Mouse (Mus musculus) E14TG2a.4 (cell line): Measurements from ENCODE around the gene Atg4b.

Experiments
- H3K27me3 ChIP-seq: 2 replicates; pipeline ENCODE4 v1.6.1; 2014; ENCODE audit warnings: low read length, control low read depth; ENCODE audit not compliant: insufficient read depth
- H3K36me3 ChIP-seq: 2 replicates; pipeline ENCODE4 v1.6.1; 2014; ENCODE audit warnings: low read length, control low read depth; ENCODE audit not compliant: insufficient read depth
- H3K4me1 ChIP-seq: replicated peaks from 2 replicates; pipeline ENCODE4 v1.6.1; 2014; ENCODE audit warnings: low read depth, low read length, control low read depth
- H3K4me3 ChIP-seq: replicated peaks from 2 replicates; pipeline ENCODE4 v1.5.1; 2014; ENCODE audit warnings: mild to moderate bottlenecking, low read length
- H3K9me3 ChIP-seq: 2 replicates; pipeline ENCODE4 v1.6.1; 2014; ENCODE audit warnings: low read length, control low read depth
- CTCF ChIP-seq: conservative IDR thresholded peaks from 2 replicates; pipeline ENCODE4 v1.5.1; 2014; ENCODE audit warnings: low read length
- NANOG ChIP-seq: IDR thresholded peaks from 2 replicates; pipeline ENCODE4 v1.6.1; 2014; ENCODE audit warnings: borderline replicate concordance, low read length, mixed read lengths
- POU5F1 ChIP-seq: IDR thresholded peaks from 2 replicates; pipeline ENCODE4 v1.6.1; 2014; ENCODE audit warnings: low read length, borderline replicate concordance

Gene Atg4b

GRCm38 (mm10) chr1:93764871-93765591 lies 13.7 kb downstream of the Atg4b start:
- no peak overlapping the region for H3K4me3 ChIP-seq
- no peaks in the 10 kb centered on the region for H3K27me3 ChIP-seq
- H3K9me3 ChIP-seq = no peaks in the 10 kb centered on the region
- peaks cover 21% of the 10 kb centered on the region for H3K36me3 ChIP-seq
- TF ChIP-seq POU5F1 (no peak), CTCF (no peak)
- H3K4me1 ChIP-seq = peaks cover 24% of the 10 kb centered on the region

- Histone ChIP-seq H3K27me3 (no peaks in the 10 kb centered on the region), H3K36me3 (peaks cover 29% of the 10 kb centered on the region), H3K4me3 (no peak overlapping the region), H3K4me1 (peaks cover 20% of the 10 kb centered on the region), H3K9me3 (no peaks in the 10 kb centered on the region)
- no peak for TF ChIP-seq POU5F1
- no peak for TF ChIP-seq NANOG
- TF ChIP-seq CTCF = no peak
Observed at GRCm38 (mm10) chr1:93767600-93767999, 16.3 kb downstream of the Atg4b start.

- H3K9me3 ChIP-seq = no peaks in the 10 kb centered on the region
- peaks cover 51% of the 10 kb centered on the region for H3K36me3 ChIP-seq
- no peaks in the 10 kb centered on the region for H3K27me3 ChIP-seq
- TF ChIP-seq CTCF = no peak
- peaks cover 2% of the 10 kb centered on the region; the same call in 1 of the 2 replicates for H3K4me1 ChIP-seq
- H3K4me3 ChIP-seq = no peak overlapping the region
Observed at GRCm38 (mm10) chr1:93769901-93770300, 18.6 kb downstream of the Atg4b start.

GRCm38 (mm10) chr1:93776686-93777085 lies 25.4 kb downstream of the Atg4b start:
- no peaks in the 10 kb centered on the region for H3K4me1 ChIP-seq
- TF ChIP-seq POU5F1 (no peak), NANOG (no peak), CTCF (no peak)
- H3K36me3 ChIP-seq = peaks cover 94% of the 10 kb centered on the region
- H3K27me3 ChIP-seq = no peaks in the 10 kb centered on the region
- no peaks in the 10 kb centered on the region for H3K9me3 ChIP-seq
- H3K4me3 ChIP-seq = no peak overlapping the region

GRCm38 (mm10) chr1:93786912-93787311 lies 35.6 kb downstream of the Atg4b start:
- H3K36me3 ChIP-seq = peaks cover 96% of the 10 kb centered on the region
- TF ChIP-seq CTCF (no peak), POU5F1 (no peak), NANOG (no peak)
- H3K27me3 ChIP-seq = no peaks in the 10 kb centered on the region
- H3K9me3 ChIP-seq = no peaks in the 10 kb centered on the region
- H3K4me1 ChIP-seq = no peaks in the 10 kb centered on the region
- H3K4me3 ChIP-seq = no peak overlapping the region

GRCm38 (mm10) chr1:93794526-93794925 lies 43.2 kb downstream of the Atg4b start:
- no peak for TF ChIP-seq POU5F1
- TF ChIP-seq CTCF = no peak
- TF ChIP-seq NANOG = no peak
- H3K9me3 ChIP-seq = no peaks in the 10 kb centered on the region
- H3K4me1 ChIP-seq = peaks cover 46% of the 10 kb centered on the region
- H3K36me3 ChIP-seq = peaks cover 97% of the 10 kb centered on the region
- H3K4me3 ChIP-seq = no peak overlapping the region
- no peaks in the 10 kb centered on the region for H3K27me3 ChIP-seq

GRCm38 (mm10) chr1:93795886-93796285 lies 44.6 kb downstream of the Atg4b start:
- Histone ChIP-seq H3K27me3 (no peaks in the 10 kb centered on the region), H3K4me1 (peaks cover 58% of the 10 kb centered on the region), H3K36me3 (peaks cover 100% of the 10 kb centered on the region), H3K4me3 (no peak overlapping the region), H3K9me3 (no peaks in the 10 kb centered on the region)
- no peak for TF ChIP-seq POU5F1
- no peak for TF ChIP-seq CTCF
- TF ChIP-seq NANOG = no peak

- no peaks in the 10 kb centered on the region for H3K27me3 ChIP-seq
Observed at GRCm38 (mm10) chr1:93800670-93801503, 49.6 kb downstream of the Atg4b start.

GRCm38 (mm10) chr1:93801741-93802238 lies 50.5 kb downstream of the Atg4b start, which contains the start of gene Dtymk:
Gene Dtymk (minus strand): TSS chr1:93801934.
- Histone ChIP-seq H3K27me3 (no peaks in the 10 kb centered on the region), H3K4me3 (peak within 1 kb of the TSS; percentile 88), H3K36me3 (peaks cover 62% of the 10 kb centered on the region), H3K4me1 (peaks cover 77% of the 10 kb centered on the region), H3K9me3 (no peaks in the 10 kb centered on the region)
- TF ChIP-seq CTCF = no peak
- TF ChIP-seq POU5F1 = no peak
- TF ChIP-seq NANOG = no peak

More at GRCm38 (mm10) chr1:93800670-93801503, 49.6 kb downstream of the Atg4b start:
- peaks cover 77% of the 10 kb centered on the region for H3K4me1 ChIP-seq
- H3K9me3 ChIP-seq = no peaks in the 10 kb centered on the region
- H3K4me3 ChIP-seq = peak overlapping the region; percentile 88
- no peak for TF ChIP-seq CTCF
- no peak for TF ChIP-seq NANOG
- TF ChIP-seq POU5F1 = no peak
- peaks cover 62% of the 10 kb centered on the region for H3K36me3 ChIP-seq
